Mouse (Mus musculus) lung, embryonic 14.5 days (tissue): Measurements from ENCODE around the gene 2310022A10Rik. TPM values are rescaled to one million over a fixed set of nuclear protein-coding genes. Genes with fewer than 3 reads are reported as not detected.
A peak's percentile ranks its signal among the peaks of the same experiment; 100 is the strongest.

ENCODE experiments used
- ATAC-seq: fragments of 200-750 bp; cut with Nextera tagmentation; 2 replicates; pipeline ENCODE4 v1.8.0; 2017; ENCODE audit warnings: mild to moderate bottlenecking, moderate TSS enrichment, moderate library complexity; ENCODE audit not compliant: insufficient read depth
- DNase-seq: peaks from one replicate; pipeline ENCODE4 v3.0.0-alpha.2; 2015
- H3K27ac ChIP-seq: fragments of 300-500 bp; sonication (generic); 2 replicates; pipeline ENCODE4 v1.5.1; 2014; ENCODE audit warnings: low read depth, mild to moderate bottlenecking, moderate library complexity
- H3K27me3 ChIP-seq: fragments of 300-500 bp; sonication (generic); 2 replicates; pipeline ENCODE4 v1.6.1; 2014; ENCODE audit warnings: low read length, control low read depth; ENCODE audit not compliant: insufficient read depth
- H3K36me3 ChIP-seq: fragments of 300-500 bp; sonication (generic); 2 replicates; pipeline ENCODE4 v1.6.1; 2014; ENCODE audit warnings: control low read depth; ENCODE audit not compliant: insufficient read depth
- H3K4me1 ChIP-seq: fragments of 300-500 bp; sonication (generic); 2 replicates; pipeline ENCODE4 v1.6.1; 2014; ENCODE audit warnings: antibody characterized with exemption, control low read depth; ENCODE audit not compliant: insufficient read depth
- H3K4me2 ChIP-seq: fragments of 300-500 bp; sonication (generic); 2 replicates; pipeline ENCODE4 v1.6.1; 2014; ENCODE audit warnings: mild to moderate bottlenecking
- H3K4me3 ChIP-seq: fragments of 300-500 bp; sonication (generic); 2 replicates; pipeline ENCODE4 v1.5.1; 2014; ENCODE audit warnings: low read depth, low read length
- H3K9ac ChIP-seq: fragments of 300-500 bp; sonication (generic); 2 replicates; pipeline ENCODE4 v1.6.1; 2014
- H3K9me3 ChIP-seq: fragments of 300-500 bp; sonication (generic); 2 replicates; pipeline ENCODE4 v1.6.1; 2016; ENCODE audit warnings: low read depth, low read length, control low read depth
- CTCF ChIP-seq: IDR thresholded peaks from 2 replicates; pipeline ENCODE4 v1.5.1; 2016; ENCODE audit warnings: antibody characterized with exemption, low read depth
- WGBS: fragments of 180-500 bp; shearing (Covaris S2); extraction: QIAGEN DNeasy Blood & Tissue Kit; methylation state at CpG from one replicate; pipeline ENCODE4 v1.1.7; 2014; 5-methylcytosine and 5-hydroxymethylcytosine counted together
- polyA plus RNA-seq: library from polyadenylated mRNA; unstranded; fragments of >200 nt; fragmentation: Nextera tagmentation; extraction: Ambion mirVana; gene quantifications from 2 replicates; pipeline ENCODE4 v1.2.1, GENCODE M21; 2014

The 2310022A10Rik gene
- polyA plus RNA-seq, 1 experiment from 2014 or later = 25.4 TPM

DNA sequence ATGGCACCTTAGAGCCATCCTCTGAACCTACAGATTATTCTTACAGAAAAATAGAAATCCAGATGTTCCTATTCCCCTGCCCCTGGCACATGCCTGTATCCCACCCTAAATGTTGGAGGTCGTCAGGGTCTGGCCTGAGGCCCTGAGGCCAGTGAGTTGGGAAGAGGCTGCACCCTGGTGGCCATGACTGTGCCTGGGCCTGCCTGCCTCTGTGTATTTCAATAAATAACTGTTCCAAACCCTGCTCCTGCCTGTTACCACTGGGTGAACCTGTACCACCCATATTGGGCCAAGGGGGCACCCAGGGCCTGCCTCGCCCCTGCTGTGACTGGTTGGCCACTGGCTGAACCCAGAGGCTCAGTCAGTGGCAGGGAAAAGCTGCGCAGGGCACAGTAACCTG is 22.1 kb upstream of the 2310022A10Rik start:
- H3K4me3 ChIP-seq = no peak overlapping the region
- H3K36me3 ChIP-seq = peaks cover 27% of the 10 kb centered on the region; the same call in 1 of the 2 replicates

DNA sequence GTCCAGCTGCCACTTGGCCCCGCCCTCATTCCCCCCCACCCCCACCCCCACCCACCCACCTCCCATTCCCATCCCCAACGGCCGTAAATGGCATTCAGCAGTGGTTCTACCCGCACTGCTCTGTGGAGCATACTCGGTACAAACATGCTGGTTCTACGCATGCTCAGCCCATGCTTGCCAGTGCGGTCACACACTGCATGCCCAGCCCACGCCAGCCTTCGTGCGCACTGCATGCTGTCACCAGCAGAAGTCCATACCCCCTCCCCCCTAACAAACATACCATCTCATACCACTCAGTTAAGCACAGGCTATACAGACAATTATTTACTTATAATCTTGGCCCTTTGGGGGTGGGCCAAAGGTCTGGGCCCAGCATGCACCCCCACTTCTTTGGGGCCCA is 21.3 kb upstream of the 2310022A10Rik start:
- H3K36me3 ChIP-seq = peaks cover 33% of the 10 kb centered on the region; the same call in 1 of the 2 replicates

More for the DNA sequence above, 22.1 kb upstream of the 2310022A10Rik start:
- no peak overlapping the region for H3K4me2 ChIP-seq
- TF ChIP-seq CTCF = peak; percentile 24; the same call in 1 of the 2 replicates
- WGBS = 82% methylated on average over 3 of the region's 3 CpGs
- H3K27ac ChIP-seq = no peak overlapping the region
- H3K9me3 ChIP-seq = no peaks in the 10 kb centered on the region
- no peak for ATAC-seq
- H3K27me3 ChIP-seq = no peaks in the 10 kb centered on the region
- no peak overlapping the region for H3K9ac ChIP-seq
- no peaks in the 10 kb centered on the region for H3K4me1 ChIP-seq
- DNase-seq = no peak

DNA sequence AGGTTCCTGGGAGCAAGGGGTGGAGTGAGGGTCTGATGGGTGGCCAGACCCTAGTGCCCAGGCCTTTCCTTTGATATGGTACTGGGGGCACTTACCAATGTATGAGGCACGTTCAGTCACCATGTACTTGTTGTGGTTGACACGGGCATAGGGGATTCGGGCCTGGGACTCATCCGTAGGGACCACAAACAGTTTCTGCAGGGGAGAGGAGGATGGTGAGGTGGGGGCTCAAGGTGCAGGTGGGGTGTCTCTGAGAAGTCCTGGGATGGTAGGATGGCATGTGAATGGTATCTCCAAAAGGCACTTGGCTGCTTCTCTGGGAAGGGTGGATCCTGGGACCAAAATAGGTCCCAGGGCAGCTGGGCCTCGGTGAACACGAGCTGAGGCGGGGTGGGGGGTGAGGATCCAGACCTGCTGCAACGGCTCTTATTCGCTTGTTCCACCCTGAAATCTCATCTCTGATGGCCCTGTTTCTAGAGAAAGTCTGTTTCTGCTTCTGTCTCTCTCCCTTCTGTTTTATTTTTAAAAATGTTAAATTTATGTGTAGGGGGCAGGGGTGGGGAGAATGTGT is 20.5 kb upstream of the 2310022A10Rik start:
- ATAC-seq (no peak), DNase-seq (no peak)
- Histone ChIP-seq H3K4me3 (no peak overlapping the region), H3K27me3 (no peaks in the 10 kb centered on the region), H3K27ac (no peak overlapping the region), H3K9me3 (no peaks in the 10 kb centered on the region), H3K4me1 (no peaks in the 10 kb centered on the region), H3K36me3 (peaks cover 38% of the 10 kb centered on the region; the same call in 1 of the 2 replicates), H3K9ac (no peak overlapping the region), H3K4me2 (no peak overlapping the region)
- WGBS = 89% methylated on average over 9 of the region's 9 CpGs
- TF ChIP-seq CTCF = no peak

More for the DNA sequence above, 21.3 kb upstream of the 2310022A10Rik start:
- Histone ChIP-seq H3K4me3 (no peak overlapping the region), H3K27ac (no peak overlapping the region), H3K9ac (no peak overlapping the region), H3K27me3 (no peaks in the 10 kb centered on the region), H3K9me3 (no peaks in the 10 kb centered on the region), H3K4me2 (no peak overlapping the region), H3K4me1 (no peaks in the 10 kb centered on the region)
- TF ChIP-seq CTCF = no peak
- ATAC-seq (no peak), DNase-seq (no peak)
- 83% methylated on average over 10 of the region's 10 CpGs for WGBS

DNA sequence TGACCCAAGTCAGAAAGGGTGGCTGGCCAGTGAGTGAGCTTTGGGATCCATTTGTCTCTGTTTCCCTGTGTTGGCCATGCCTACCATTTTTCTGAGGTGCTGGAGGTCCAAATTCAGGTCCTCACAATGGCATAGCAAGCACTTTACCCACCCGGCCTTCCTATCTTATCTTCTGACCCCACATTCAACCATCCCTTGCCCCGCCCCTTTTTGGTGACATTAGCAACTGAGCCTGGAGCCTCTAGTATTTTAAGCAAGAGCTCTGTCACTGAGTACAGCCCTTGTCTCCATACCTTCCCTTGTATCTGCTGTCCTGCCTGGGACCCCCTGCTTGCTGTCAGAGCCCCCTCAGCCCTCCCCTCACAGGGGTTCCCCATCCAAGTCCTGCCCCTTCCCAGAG is 17.6 kb upstream of the 2310022A10Rik start:
- DNase-seq (no peak), ATAC-seq (no peak)
- no peaks in the 10 kb centered on the region for H3K9me3 ChIP-seq
- H3K4me1 ChIP-seq = no peaks in the 10 kb centered on the region
- H3K36me3 ChIP-seq = peaks cover 47% of the 10 kb centered on the region; the same call in 1 of the 2 replicates
- no peak overlapping the region for H3K4me2 ChIP-seq
- no peak overlapping the region for H3K27ac ChIP-seq
- 68% methylated on average over 2 of the region's 2 CpGs for WGBS
- no peaks in the 10 kb centered on the region for H3K27me3 ChIP-seq
- TF ChIP-seq CTCF = no peak
- H3K4me3 ChIP-seq = no peak overlapping the region
- no peak overlapping the region for H3K9ac ChIP-seq

DNA sequence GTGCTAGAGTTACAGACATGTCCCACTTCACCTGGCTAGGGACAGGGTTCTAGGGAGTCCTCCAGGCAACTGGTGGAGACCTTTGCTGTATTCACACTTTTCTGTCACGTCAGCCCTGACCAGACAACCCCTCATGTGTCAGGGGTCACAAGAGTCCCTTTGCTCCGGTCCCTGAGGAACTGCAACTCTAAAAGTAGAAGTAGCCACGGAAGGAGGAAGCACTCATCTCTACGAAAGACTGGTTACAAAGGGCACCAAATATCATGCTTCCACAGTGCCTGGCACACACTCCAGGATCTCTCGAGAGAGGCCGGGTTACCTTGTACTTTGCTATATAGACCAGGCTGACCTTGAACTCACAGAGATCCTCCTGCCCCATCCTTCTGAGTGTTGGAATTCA is 16.4 kb upstream of the 2310022A10Rik start:
- H3K9ac ChIP-seq = no peak overlapping the region
- WGBS = 83% methylated on average over 6 of the region's 6 CpGs
- no peak overlapping the region for H3K4me2 ChIP-seq
- H3K36me3 ChIP-seq = peaks cover 51% of the 10 kb centered on the region; the same call in 1 of the 2 replicates
- ATAC-seq (no peak), DNase-seq (no peak)
- H3K27me3 ChIP-seq = no peaks in the 10 kb centered on the region
- no peak overlapping the region for H3K27ac ChIP-seq
- H3K4me3 ChIP-seq = no peak overlapping the region
- no peaks in the 10 kb centered on the region for H3K9me3 ChIP-seq
- no peaks in the 10 kb centered on the region for H3K4me1 ChIP-seq
- TF ChIP-seq CTCF = no peak

DNA sequence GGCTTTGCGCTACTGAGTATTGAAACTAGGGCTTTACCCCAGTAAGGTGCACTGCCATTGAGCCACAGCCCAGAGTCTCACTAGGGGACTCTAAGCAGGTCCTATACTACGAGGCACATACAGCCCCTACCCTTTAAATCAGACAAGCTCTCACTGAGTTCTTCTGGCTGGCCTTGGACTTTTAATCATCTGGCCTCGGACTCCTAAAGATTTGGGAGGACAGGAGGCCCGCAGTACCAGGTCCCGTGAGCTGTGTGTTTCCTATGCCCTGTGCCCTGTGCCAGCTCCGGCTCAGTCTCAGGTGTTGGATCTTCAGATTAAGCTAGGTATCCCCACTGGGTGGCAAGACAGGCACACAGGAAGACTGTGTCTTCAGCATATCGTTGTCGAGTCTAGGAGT is 15.0 kb upstream of the 2310022A10Rik start:
- DNase-seq (no peak), ATAC-seq (no peak)
- 86% methylated on average over 8 of the region's 8 CpGs for WGBS
- Histone ChIP-seq H3K4me2 (no peak overlapping the region), H3K4me3 (no peak overlapping the region), H3K9me3 (no peaks in the 10 kb centered on the region), H3K9ac (no peak overlapping the region), H3K36me3 (0 out of 2 replicates have a peak, but pooled peaks cover 40% of the 10 kb centered on the region), H3K27ac (no peak overlapping the region), H3K4me1 (no peaks in the 10 kb centered on the region), H3K27me3 (no peaks in the 10 kb centered on the region)
- no peak for TF ChIP-seq CTCF

DNA sequence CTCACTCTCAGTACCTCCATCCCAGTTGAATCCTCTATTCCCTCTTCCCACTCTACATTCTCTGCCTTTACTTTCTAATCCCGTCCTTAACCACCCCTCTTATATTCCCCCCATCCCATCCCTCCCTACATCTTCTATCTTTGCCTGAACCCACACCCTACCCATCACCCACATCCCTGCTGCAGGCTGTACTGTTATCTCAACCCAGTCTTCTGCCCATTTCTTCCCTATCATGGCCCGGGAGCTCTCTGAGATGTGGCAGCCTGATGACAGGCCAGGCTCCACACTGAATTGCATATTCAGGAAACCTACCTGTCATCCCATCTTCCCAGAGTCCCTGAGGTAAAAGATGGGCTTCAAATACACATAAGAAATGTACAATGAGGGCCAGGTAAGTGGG is 14.2 kb upstream of the 2310022A10Rik start:
- ATAC-seq = no peak

More for the DNA sequence above, 14.2 kb upstream of the 2310022A10Rik start:
- no peaks in the 10 kb centered on the region for H3K4me1 ChIP-seq
- H3K9me3 ChIP-seq = no peaks in the 10 kb centered on the region
- no peak overlapping the region for H3K9ac ChIP-seq
- 0 out of 2 replicates have a peak, but pooled peaks cover 34% of the 10 kb centered on the region for H3K36me3 ChIP-seq
- H3K4me2 ChIP-seq = no peak overlapping the region
- no peak for DNase-seq
- no peak overlapping the region for H3K27ac ChIP-seq
- H3K4me3 ChIP-seq = no peak overlapping the region
- 90% methylated on average over 2 of the region's 2 CpGs for WGBS
- no peak for TF ChIP-seq CTCF
- H3K27me3 ChIP-seq = no peaks in the 10 kb centered on the region
